Mouse (Mus musculus): Measurements from ENCODE around the gene Tex14. TPM values are rescaled to one million over a fixed set of nuclear protein-coding genes. Genes with fewer than 3 reads are reported as not detected.

The Tex14 gene
- polyA plus RNA-seq, 1 experiment = not detected

DNA sequence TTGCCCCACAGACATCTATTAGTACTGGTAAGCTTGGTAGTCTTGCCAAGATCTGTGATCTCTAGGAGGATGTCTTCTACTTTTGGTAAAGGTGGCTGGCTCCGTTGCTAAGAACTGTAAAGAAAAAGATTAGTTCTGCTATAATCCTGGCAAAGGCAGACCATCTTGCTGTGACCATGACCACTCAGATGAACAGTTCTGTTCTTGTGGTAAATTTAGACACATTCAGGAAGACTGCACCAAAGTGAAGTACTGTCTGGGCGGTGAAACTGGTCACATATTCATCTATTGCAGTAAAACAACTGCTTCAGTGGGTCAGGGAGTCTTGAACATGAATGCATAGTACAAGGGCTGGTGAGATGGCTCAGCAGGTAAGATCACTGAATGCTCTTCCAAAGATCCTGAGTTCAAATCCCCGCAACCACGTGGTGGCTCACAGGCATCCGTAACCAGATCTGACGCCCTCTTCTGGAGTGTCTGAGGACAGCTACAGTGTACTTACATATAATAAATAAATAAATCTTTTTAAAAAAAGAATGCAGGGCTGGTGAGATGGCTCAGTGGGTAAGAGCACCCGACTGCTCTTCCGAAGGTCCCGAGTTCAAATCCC, 63.9 kb downstream of the Tex14 start:
- no peak for TF ChIP-seq GATA1 (IDR thresholded peaks at IDR 0.05; ENCODE audit: low read length)

DNA sequence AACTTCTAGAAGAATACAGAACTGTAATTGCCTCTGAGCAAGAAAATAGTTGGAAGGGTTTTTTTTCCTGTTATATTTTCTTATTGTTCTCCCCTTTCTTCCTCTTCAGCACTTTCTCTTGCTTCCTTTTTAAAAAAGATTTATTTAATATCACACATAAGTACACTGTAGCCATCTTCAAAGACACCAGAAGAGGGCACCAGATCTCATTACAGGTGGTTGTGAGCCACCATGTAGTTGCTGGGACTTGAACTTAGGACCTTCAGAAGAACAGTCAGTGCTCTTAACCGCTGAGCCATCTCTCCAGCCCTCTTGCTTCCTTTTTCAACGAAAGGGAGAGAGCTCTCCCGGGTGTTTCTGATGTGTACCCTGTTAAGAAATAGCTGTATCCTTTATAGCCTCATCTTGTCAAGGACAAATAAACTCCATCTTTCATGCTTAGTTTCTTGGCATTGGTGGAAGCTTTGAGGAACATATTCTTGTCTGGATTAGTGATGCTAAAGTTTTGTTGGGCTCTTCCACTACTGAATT, 79.0 kb downstream of the Tex14 start:
- no peak for TF ChIP-seq GATA1 (IDR thresholded peaks at IDR 0.05; ENCODE audit: low read length)

DNA sequence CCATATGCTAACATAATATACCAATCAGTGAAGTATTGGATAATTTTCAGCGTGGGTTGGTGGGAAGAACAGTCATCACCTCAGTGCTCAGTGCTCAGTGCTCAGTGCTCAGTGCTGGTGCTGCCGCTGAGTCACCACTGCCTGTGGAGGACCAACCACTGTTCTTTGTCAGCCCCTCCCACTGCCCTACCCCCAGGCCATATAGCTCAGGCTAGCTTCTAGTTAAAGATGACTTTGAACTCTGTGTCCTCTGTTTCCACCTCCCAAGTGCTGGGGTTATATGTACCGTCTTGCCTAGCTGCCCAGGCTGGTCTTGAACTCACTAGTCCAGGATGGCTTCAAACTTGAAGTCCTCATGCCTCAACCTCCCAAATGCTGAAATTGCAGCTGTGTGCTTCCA, 84.1 kb downstream of the Tex14 start:
- no peak for TF ChIP-seq GATA1 (IDR thresholded peaks at IDR 0.05; ENCODE audit: low read length)

DNA sequence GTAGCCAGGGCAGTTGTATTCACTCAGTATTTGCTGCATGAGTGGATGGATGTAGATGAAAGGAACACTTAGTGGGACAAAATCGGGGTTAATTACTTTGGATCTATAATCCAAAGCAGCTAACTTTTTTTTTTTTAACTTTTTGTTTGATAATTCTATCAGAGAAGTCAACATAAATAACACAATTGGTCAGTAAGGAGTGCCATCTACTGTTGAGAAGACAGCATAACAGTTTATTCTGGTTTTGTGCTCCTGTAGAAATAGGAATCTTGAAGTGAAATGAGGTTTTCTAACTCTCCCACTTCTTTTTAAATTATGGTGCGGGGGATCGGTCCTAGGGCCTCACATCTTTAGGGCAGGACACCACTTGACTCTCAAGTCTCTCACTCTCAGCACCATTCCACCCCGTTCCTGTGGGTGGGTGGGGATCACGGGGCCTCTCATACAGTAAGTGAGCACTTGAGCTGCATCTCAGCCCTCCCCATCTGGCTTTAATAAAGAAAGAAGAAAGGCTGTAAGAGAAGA, 99.9 kb downstream of the Tex14 start:
- no peak for TF ChIP-seq GATA1 (IDR thresholded peaks at IDR 0.05; ENCODE audit: low read length)

DNA sequence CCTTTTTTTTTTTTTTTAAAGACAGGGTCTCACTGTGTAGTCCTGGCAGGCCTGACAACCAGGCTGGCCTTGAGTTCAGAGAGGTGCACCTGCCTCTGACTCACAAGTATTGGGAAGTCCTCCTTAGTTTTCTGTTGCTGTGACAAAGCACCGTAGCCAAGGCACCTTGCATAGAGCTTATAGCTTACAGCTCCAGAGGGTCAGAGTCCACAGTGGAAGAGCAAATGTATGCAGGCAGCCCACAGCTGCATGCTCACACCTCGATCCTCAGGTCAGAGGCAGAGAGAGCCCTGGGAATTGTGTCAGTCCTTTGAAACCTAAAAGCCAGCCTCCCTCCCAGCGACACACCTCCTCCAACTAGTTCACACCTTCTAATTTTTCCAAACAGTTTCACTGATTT, 101.6 kb downstream of the Tex14 start:
- no peak for TF ChIP-seq GATA1 (IDR thresholded peaks at IDR 0.05; ENCODE audit: low read length)

DNA sequence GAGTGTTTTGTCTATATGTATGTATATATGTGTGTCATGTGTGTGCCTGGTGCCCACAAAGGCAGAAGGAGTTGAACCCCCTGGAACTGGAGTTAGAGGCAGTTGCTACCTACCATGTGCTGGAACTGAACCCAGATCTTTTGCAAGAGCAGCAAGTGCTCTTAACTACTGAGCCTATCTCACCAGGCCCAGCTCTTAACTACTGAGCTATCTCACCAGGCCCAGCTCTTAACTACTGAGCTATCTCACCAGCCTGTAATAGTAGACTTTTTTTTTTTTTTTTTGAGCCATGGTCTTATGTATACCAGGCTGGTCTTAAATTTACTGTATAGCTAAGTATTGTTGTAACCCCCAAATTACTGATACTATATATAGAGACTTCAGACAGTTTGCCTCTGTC, 102.2 kb downstream of the Tex14 start:
- TF ChIP-seq GATA1 (IDR thresholded peaks at IDR 0.05; ENCODE audit: low read length) = no peak

DNA sequence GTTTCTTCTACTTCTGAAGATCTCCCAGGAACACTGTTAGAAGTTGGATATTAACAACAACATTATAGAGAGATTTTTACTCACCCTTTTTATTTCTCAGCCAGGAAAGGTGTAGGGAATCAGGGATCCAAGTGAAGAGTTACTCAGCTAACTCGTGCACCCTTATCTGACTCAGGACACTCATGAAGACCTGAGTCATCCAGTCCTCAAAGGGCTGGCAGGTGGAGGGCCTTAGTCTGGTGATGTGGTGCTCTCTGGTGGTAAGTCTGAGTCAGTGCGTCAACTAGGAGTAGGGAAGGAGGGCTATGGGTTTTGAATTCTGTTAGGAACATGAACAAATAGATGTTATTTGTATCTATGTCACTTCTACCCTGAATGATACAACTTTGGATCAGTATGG, 114.4 kb downstream of the Tex14 start:
- TF ChIP-seq GATA1 (IDR thresholded peaks at IDR 0.05; ENCODE audit: low read length) = no peak

DNA sequence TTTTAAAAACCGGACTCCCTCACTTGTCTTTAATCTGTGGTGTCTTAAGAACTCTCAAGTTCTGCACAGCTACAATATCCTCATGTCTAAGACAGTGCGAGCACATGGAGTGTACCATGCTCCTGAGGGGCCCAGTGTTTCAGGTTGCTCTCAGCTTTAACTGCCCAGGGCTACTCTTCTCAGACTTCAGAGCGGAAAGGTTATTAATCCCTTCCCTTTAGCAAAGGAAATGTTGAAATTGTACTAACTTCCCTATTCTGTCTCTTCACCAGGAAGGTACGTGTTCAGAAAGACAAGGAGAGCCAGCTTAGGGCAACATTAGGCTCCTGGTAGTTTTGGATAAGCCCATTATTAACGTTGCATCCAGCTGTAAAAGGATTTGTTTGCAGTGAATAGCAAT, 118.6 kb downstream of the Tex14 start:
- no peak for TF ChIP-seq GATA1 (IDR thresholded peaks at IDR 0.05; ENCODE audit: low read length)

DNA sequence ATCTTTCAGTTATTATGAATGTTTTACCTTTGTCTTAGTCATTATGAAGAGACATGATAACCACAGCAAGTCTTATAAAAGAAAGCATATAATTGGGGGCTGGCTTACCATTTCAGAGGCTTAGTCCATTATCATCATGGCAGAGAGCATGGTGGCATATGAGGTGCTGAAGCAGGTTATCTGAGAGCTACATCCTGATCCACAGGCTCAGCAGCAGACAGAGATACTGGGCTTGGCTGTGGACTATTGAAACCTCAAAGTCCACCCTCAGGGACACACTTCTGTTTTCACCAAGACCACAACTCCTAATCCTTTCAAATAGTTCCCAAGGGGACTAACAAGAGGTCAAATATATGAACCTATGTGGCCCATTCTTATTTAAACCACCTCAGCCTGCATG, 119.1 kb downstream of the Tex14 start:
- no peak for TF ChIP-seq GATA1 (IDR thresholded peaks at IDR 0.05; ENCODE audit: low read length)

DNA sequence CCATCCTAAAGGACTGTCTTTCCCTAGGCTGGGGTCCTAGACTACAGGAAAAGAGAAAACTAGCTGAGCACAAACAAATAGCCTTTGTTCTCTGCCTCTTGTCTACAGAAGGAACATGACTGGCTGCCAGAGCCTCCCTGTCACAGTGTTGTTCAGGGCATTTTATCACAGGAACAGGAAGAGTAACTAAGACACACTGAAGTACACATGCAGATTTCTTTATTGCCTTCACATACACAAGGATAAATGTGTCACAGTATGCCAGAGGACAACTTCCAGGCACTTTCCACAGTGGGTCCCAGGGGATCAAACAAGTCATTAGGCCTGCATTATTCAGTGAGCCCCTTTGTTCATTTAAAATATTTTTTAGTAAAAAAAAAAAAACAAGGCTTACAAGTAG, 119.9 kb downstream of the Tex14 start:
- TF ChIP-seq GATA1 (IDR thresholded peaks at IDR 0.05; ENCODE audit: low read length) = no peak

DNA sequence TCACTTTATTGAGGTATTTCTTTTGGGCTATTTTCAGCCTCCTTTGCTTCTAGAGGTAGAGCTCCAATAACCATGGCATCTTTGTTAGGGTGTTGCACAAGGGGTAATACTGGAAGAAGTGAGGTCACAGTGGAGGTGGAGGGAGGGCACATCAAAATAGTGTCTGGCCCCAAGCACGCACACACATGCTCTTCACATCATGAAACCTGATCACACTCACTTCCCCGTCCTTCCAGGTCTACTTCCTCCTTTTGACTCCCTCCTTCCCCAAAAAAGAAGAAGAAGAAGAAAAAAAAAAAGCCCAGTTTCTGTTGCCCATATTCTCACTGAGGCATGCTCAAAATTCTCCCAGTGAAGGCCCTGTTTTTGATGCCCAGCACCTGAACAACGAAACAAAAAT, 122.5 kb downstream of the Tex14 start:
- TF ChIP-seq GATA1 (IDR thresholded peaks at IDR 0.05; ENCODE audit: low read length) = no peak

DNA sequence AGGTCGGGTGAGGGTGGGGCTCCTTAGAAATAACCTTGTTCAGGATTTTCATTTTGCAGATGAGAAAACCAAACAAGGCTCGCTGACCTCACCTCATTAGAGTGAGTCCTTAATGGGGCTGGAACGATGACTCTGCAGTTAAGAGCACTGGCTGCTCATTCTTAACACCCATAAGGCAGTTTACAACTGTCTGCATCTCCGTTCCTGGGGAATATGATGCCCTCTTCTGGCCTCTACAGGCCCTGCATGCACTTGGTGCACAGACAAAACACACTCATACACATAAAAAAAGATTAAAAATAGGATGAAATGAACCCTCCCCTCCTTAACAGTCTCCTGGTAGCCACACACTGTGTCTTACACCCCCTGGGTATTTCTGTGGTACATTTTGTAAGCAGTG, 123.1 kb downstream of the Tex14 start:
- TF ChIP-seq GATA1 (IDR thresholded peaks at IDR 0.05; ENCODE audit: low read length) = no peak

DNA sequence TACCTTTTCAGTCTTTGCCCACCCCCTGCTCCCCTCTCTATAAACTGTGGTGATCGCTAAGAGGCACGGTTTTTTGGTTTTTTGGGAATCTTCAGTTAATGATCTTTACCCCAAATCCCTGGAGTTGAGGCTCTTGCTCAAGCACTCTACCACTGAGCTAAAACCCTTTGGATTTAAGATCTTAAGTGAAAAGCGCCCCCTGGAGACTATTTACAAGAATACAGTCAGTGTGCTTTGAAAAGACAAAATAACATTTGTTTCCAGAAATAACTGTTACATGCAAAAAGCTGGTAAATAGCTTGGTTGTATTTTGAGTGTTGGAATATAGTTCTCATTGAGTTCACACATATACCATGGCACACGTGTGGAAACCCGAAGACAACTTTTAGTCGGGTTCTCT, 126.8 kb downstream of the Tex14 start:
- TF ChIP-seq GATA1 (IDR thresholded peaks at IDR 0.05; ENCODE audit: low read length) = no peak

DNA sequence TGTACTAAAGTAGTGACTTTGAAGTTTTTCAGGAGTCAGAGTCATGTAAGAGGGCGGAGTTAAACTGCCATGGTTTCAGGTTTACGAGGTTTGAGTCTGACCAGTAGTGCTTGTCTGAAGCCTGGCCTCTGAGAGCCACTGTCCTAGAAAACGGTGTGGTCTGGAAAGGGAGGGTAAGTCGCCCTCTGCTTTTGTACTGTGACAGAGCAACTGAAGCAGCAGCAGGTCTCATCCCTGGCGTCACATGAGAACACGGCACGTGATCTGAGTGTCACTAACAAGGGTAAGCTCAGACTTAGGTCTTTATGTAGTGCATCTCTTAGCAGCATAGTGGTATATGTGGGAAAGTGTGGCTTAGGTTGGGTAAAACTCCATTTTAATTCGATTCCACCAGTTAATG, 137.4 kb downstream of the Tex14 start:
- no peak for TF ChIP-seq GATA1 (IDR thresholded peaks at IDR 0.05; ENCODE audit: low read length)

DNA sequence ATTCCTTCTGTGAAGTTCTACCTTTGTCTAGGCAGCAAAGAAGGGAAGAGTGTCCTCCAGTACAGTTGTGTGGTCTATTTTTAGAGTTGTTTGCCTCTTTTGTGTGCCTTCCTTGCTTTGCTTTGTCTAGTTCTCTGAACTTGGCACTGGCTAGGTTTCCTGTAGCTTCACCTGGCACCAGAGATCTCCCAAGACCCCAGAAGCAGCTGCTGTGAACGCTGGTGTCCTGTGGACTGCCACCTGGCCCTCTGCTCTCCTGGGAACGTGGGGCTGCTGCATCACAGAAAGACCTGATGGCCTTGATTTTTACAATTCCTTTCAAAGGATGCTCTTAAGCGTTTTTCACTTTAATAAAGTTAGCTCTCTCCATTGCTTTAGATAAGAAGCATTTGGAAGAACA, 138.0 kb downstream of the Tex14 start:
- no peak for TF ChIP-seq GATA1 (IDR thresholded peaks at IDR 0.05; ENCODE audit: low read length)

DNA sequence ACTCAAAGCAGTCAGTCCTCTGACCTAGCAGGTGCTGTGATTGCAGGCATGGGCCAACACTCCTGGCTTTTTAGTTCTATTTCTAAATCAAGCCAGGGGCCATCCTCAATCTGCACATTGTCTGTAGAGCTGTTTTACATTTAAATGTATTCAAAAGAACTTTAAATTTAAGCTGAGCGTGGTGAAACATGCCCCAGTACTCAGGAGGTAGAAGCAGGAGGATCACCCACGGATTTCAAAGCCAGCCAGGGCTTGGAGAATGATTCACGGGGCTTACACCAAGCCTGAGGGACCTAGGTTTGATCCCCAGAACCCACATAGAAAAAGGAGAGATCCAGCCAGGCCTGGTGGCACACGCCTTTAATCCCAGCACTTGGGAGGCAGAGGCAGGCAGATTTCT, 148.5 kb downstream of the Tex14 start:
- no peak for TF ChIP-seq GATA1 (IDR thresholded peaks at IDR 0.05; ENCODE audit: low read length)

DNA sequence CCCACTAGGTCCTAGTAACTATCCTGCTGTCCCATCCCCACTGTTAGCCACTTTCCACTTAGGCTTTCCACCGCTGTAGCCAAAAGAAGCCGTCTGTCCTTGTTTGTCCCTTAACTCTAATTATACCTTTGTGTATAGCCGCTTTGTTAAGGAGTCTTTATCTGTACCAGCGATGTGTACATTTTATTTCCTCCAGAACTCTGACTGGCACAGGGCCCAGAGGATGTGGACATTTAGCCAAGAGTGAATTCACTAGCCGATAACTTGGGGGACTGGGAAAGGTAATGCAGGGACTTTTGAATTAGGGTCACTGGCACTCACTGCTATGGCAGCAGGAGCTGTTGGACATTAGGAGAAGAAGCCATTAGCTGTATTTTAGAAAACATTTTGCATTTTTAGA, 149.5 kb downstream of the Tex14 start:
- no peak for TF ChIP-seq GATA1 (IDR thresholded peaks at IDR 0.05; ENCODE audit: low read length)

Data from G1E-ER4 (cell line).